Mouse (Mus musculus) lung, postnatal 0 days (tissue): ENCODE data around the gene Fuca1. TPM values are rescaled to one million over a fixed set of nuclear protein-coding genes. Genes with fewer than 3 reads are reported as not detected.

Source experiments
- ATAC-seq: fragments of 200-750 bp; cut with Nextera tagmentation; 2 replicates; pipeline ENCODE4 v1.8.0; 2017; ENCODE audit warnings: moderate library complexity
- DNase-seq: peaks from one replicate; pipeline ENCODE4 v3.0.0-alpha.2; 2016; ENCODE audit warnings: low spot score
- H3K27ac ChIP-seq: fragments of 300-500 bp; sonication (generic); 2 replicates; pipeline ENCODE4 v1.5.1; 2014; ENCODE audit warnings: antibody characterized with exemption, mild to moderate bottlenecking, low read length, mixed read lengths
- H3K27me3 ChIP-seq: fragments of 300-500 bp; sonication (generic); replicated peaks from 2 replicates; pipeline ENCODE4 v1.6.1; 2014; ENCODE audit warnings: low read length, mixed read lengths; ENCODE audit not compliant: insufficient read depth
- H3K36me3 ChIP-seq: fragments of 300-500 bp; sonication (generic); 2 replicates; pipeline ENCODE4 v1.6.1; 2014; ENCODE audit warnings: low read length, mixed read lengths; ENCODE audit not compliant: insufficient read depth
- H3K4me1 ChIP-seq: fragments of 300-500 bp; sonication (generic); 2 replicates; pipeline ENCODE4 v1.6.1; 2014; ENCODE audit warnings: antibody characterized with exemption, low read depth, low read length, mixed read lengths; ENCODE audit not compliant: insufficient read depth
- H3K4me2 ChIP-seq: fragments of 300-500 bp; sonication (generic); replicated peaks from 2 replicates; pipeline ENCODE4 v1.6.1; 2014; ENCODE audit warnings: low read depth, mild to moderate bottlenecking, low read length, moderate library complexity, mixed read lengths
- H3K4me3 ChIP-seq: fragments of 300-500 bp; sonication (generic); 2 replicates; pipeline ENCODE4 v1.5.1; 2014; ENCODE audit warnings: low read depth, low read length
- H3K9ac ChIP-seq: fragments of 300-500 bp; sonication (generic); replicated peaks from 2 replicates; pipeline ENCODE4 v1.6.1; 2014; ENCODE audit warnings: low read depth, mild to moderate bottlenecking
- H3K9me3 ChIP-seq: fragments of 300-500 bp; sonication (generic); 2 replicates; pipeline ENCODE4 v1.6.1; 2016; ENCODE audit warnings: low read length, mixed read lengths
- CTCF ChIP-seq: IDR thresholded peaks from 2 replicates; pipeline ENCODE4 v1.5.1; 2016; ENCODE audit warnings: antibody characterized with exemption, mild to moderate bottlenecking
- EP300 ChIP-seq: IDR thresholded peaks from 2 replicates; pipeline ENCODE4 v1.6.1; 2016; ENCODE audit warnings: antibody characterized with exemption, mild to moderate bottlenecking, control low read depth
- WGBS: fragments of 180-500 bp; shearing (Covaris S2); extraction: QIAGEN DNeasy Blood & Tissue Kit; methylation state at CpG from one replicate; pipeline ENCODE4 v1.1.7; 2014; 5-methylcytosine and 5-hydroxymethylcytosine counted together
- polyA plus RNA-seq: library from polyadenylated mRNA; unstranded; fragments of >200 nt; fragmentation: Nextera tagmentation; extraction: Ambion mirVana; gene quantifications from 2 replicates; pipeline ENCODE4 v1.2.1, GENCODE M21; 2015

Fuca1 gene
- polyA plus RNA-seq, 1 experiment from 2014 or later: 131 TPM

DNA sequence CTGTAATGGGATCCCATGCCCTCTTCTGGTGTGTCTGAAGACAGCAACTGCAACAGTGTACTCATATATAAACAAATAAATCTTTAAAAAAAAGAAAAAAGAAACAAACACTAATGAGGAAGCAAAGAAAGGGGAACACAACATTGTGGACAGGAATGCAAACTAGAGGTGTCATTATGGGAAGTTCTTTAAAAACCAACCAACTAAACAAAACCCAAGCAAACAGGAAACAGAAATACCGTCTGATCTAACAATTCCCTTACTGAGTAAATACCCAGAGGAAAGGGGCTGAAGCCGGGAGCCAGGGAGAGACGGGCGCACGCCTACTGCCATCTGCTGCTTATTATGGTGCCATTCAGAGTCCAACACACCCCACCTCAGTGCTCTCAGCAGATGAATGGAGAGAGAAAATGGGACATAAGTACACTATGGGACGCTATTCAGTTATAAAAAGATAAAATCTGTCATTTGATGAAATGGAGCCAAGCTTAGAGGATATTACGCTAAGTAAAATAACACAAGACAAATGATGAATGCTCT is 61.1 kb downstream of the Fuca1 start:
- Histone ChIP-seq H3K4me2 (no peak overlapping the region), H3K27ac (no peak overlapping the region), H3K4me3 (no peak overlapping the region), H3K4me1 (peaks cover 8% of the 10 kb centered on the region; the same call in 1 of the 2 replicates), H3K9me3 (no peaks in the 10 kb centered on the region), H3K9ac (no peak overlapping the region), H3K36me3 (0 out of 2 replicates have a peak, but pooled peaks cover 10% of the 10 kb centered on the region), H3K27me3 (no peaks in the 10 kb centered on the region)
- peak; percentile 43 for DNase-seq
- no peak for TF ChIP-seq EP300
- no peak for TF ChIP-seq CTCF
- no peak for ATAC-seq
- WGBS: 61% methylated on average over 7 of the region's 7 CpGs

DNA sequence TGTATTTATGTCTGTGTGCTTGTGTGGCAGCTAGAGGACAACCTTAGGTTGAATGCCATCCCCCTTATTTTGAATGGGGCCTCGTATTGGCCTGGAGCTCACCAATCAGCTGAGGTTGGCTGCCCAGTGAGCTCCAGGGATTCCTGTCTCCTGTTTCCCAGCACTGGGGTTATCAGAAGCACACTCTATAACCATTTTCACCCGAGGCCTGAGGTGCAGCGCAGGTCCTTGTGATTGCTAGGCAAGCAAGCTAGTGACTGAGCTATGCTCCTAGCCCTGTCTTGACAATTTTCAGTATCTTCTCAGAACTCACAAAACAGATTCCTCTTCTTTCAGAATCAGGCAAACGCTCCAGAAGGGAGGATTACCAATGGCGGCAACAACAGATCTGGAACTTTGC is 64.0 kb downstream of the Fuca1 start:
- Histone ChIP-seq H3K27me3 (no peaks in the 10 kb centered on the region), H3K4me3 (no peak overlapping the region), H3K4me2 (no peak overlapping the region), H3K36me3 (0 out of 2 replicates have a peak, but pooled peaks cover 6% of the 10 kb centered on the region), H3K27ac (no peak overlapping the region), H3K4me1 (peaks cover 8% of the 10 kb centered on the region; the same call in 1 of the 2 replicates), H3K9me3 (no peaks in the 10 kb centered on the region), H3K9ac (no peak overlapping the region)
- ATAC-seq: no peak
- 84% methylated on average over 5 of the region's 5 CpGs for WGBS
- no peak for DNase-seq
- TF ChIP-seq CTCF: no peak
- no peak for TF ChIP-seq EP300

- H3K27me3 ChIP-seq: no peaks in the 10 kb centered on the region
- H3K27ac ChIP-seq: no peak overlapping the region
- TF ChIP-seq CTCF: no peak
- no peak for TF ChIP-seq EP300
- 83% methylated on average over 5 of the region's 5 CpGs for WGBS
- H3K9me3 ChIP-seq: no peaks in the 10 kb centered on the region
- peaks cover 8% of the 10 kb centered on the region; the same call in 1 of the 2 replicates for H3K4me1 ChIP-seq
- no peak overlapping the region for H3K4me3 ChIP-seq
- DNase-seq (no peak), ATAC-seq (no peak)
- H3K4me2 ChIP-seq: no peak overlapping the region
- H3K36me3 ChIP-seq: 0 out of 2 replicates have a peak, but pooled peaks cover 6% of the 10 kb centered on the region
- no peak overlapping the region for H3K9ac ChIP-seq
Observed at GRCm38 (mm10) chr4:135985193-135985592, 64.7 kb downstream of the Fuca1 start.

- no peak for TF ChIP-seq CTCF
- TF ChIP-seq EP300: no peak
- 0 out of 2 replicates have a peak, but pooled peaks cover 6% of the 10 kb centered on the region for H3K36me3 ChIP-seq
- H3K27ac ChIP-seq: no peak overlapping the region
- H3K4me3 ChIP-seq: peak overlapping the region; percentile 95; the same call in 1 of the 2 replicates
- ATAC-seq (no peak), DNase-seq (no peak)
- WGBS: 87% methylated on average over 7 of the region's 7 CpGs
- peak overlapping the region; percentile 92; the same call in 1 of the 2 replicates for H3K9ac ChIP-seq
- no peaks in the 10 kb centered on the region for H3K9me3 ChIP-seq
- no peaks in the 10 kb centered on the region for H3K27me3 ChIP-seq
- H3K4me2 ChIP-seq: peak overlapping the region; percentile 98; the same call in 1 of the 2 replicates
- H3K4me1 ChIP-seq: peaks cover 8% of the 10 kb centered on the region; the same call in 1 of the 2 replicates
Observed at GRCm38 (mm10) chr4:135985769-135986168, 65.2 kb downstream of the Fuca1 start.

DNA sequence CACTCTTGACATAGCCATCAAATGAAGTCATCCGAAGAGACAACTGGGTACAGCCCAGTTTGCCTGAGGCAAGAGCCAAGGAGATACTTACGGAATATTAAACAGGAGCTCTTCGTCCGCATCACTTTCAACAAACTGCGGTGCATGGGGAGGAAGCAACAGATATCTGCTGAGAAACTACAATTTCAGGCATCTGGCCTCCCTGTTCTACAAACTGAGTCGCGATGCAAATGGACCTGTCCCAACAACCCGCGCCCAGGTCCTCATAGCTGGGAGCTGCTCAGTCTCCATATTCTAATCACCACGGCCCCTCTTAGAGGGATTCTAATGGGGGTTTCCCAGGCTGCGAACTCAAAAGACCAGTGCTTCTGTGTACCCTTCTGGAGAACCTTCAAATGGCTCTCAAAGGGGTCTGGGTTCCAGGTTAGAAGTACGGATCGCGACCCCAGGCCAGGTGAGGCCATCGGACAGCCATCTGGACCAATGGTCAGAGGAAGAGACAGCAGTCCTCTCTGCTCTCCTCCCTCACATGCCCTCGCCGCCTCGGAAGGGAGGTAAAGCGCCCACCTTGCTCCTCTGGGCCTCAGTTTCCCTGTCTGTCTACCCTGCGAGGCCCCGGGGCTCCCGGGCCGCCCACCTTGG is 65.9 kb downstream of the Fuca1 start:
- TF ChIP-seq CTCF (no peak), EP300 (no peak)
- WGBS: 6% methylated on average over 19 of the region's 23 CpGs
- 0 out of 2 replicates have a peak, but pooled peaks have one; percentile 4 for ATAC-seq

GRCm38 (mm10) chr4:135986943-135987710 is 66.6 kb downstream of the Fuca1 start, which contains the start of gene Pithd1:
Gene Pithd1, minus strand, starts transcription at chr4:135987264.
- H3K4me1 ChIP-seq: peaks cover 8% of the 10 kb centered on the region; the same call in 1 of the 2 replicates
- peak within 1 kb of the TSS; percentile 92 for H3K9ac ChIP-seq
- TF ChIP-seq CTCF (peak; percentile 61), EP300 (no peak)
- DNase-seq: peak; percentile 95
- H3K27me3 ChIP-seq: no peaks in the 10 kb centered on the region
- H3K4me3 ChIP-seq: peak within 1 kb of the TSS; percentile 95
- H3K36me3 ChIP-seq: 0 out of 2 replicates have a peak, but pooled peaks cover 6% of the 10 kb centered on the region
- H3K4me2 ChIP-seq: peak within 1 kb of the TSS; percentile 98
- peak; percentile 95 for ATAC-seq
- WGBS: under 1% methylated on average over 55 of the region's 81 CpGs
- H3K9me3 ChIP-seq: no peaks in the 10 kb centered on the region
- H3K27ac ChIP-seq: peak within 1 kb of the TSS; percentile 82

More for the DNA sequence above, 65.9 kb downstream of the Fuca1 start:
- Histone ChIP-seq H3K4me2 (peak overlapping the region; percentile 98), H3K9me3 (no peaks in the 10 kb centered on the region), H3K27me3 (no peaks in the 10 kb centered on the region), H3K27ac (peak overlapping the region; percentile 82), H3K36me3 (0 out of 2 replicates have a peak, but pooled peaks cover 6% of the 10 kb centered on the region), H3K4me1 (peaks cover 8% of the 10 kb centered on the region; the same call in 1 of the 2 replicates), H3K4me3 (peak overlapping the region; percentile 95), H3K9ac (peak overlapping the region; percentile 92)
- peak; percentile 24 for DNase-seq
